Mouse (Mus musculus) E14TG2a.4 (cell line): ENCODE measurements at regions not wholly inside any gene's neighbourhood (a gene's known extent, or its start where the extent isn't known, plus 50 kb on each side); places are given as distances from the start of the nearest gene placed in this dataset.
A peak's percentile ranks its signal among the peaks of the same experiment; 100 is the strongest.

Source experiments
- H3K27me3 ChIP-seq: 2 replicates; pipeline ENCODE4 v1.6.1; 2014; ENCODE audit warnings: low read length, control low read depth; ENCODE audit not compliant: insufficient read depth
- H3K36me3 ChIP-seq: 2 replicates; pipeline ENCODE4 v1.6.1; 2014; ENCODE audit warnings: low read length, control low read depth; ENCODE audit not compliant: insufficient read depth
- H3K4me1 ChIP-seq: replicated peaks from 2 replicates; pipeline ENCODE4 v1.6.1; 2014; ENCODE audit warnings: low read depth, low read length, control low read depth
- H3K4me3 ChIP-seq: replicated peaks from 2 replicates; pipeline ENCODE4 v1.5.1; 2014; ENCODE audit warnings: mild to moderate bottlenecking, low read length
- H3K9me3 ChIP-seq: 2 replicates; pipeline ENCODE4 v1.6.1; 2014; ENCODE audit warnings: low read length, control low read depth
- CTCF ChIP-seq: conservative IDR thresholded peaks from 2 replicates; pipeline ENCODE4 v1.5.1; 2014; ENCODE audit warnings: low read length
- NANOG ChIP-seq: IDR thresholded peaks from 2 replicates; pipeline ENCODE4 v1.6.1; 2014; ENCODE audit warnings: borderline replicate concordance, low read length, mixed read lengths
- POU5F1 ChIP-seq: IDR thresholded peaks from 2 replicates; pipeline ENCODE4 v1.6.1; 2014; ENCODE audit warnings: low read length, borderline replicate concordance

DNA sequence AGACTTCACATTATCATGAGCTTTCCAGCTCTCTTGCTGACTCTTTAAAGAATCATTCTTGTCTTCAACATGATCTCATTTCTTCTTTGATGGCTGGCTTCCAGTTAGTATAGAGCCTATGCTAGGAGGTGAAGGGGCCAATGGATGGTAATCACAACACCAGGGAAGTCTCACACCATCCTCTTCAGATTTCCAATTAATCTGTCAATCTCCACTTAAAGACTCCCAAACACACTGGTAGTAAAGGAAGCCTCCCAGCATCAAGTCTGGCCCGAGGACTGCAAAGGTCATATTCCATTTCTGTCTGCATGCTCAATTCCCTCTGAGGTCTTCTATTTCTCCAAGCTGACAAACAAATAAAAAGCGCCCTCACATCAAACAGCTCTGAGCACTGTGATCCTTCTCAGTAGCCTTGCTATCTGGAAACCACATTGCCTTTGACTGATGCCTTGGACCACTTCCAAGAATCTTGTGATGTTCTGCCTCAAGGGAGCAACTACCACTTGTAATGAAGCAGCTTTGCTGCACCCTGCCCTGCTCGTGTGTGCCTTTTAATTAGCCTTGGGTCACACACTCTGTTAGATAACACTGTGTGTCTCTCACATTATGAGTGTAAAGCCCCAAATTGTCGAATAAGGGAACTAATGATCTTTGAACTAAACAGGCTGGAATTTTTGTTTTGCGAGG, 629.0 kb upstream of the Cdh10 start:
- no peaks in the 10 kb centered on the region for H3K27me3 ChIP-seq
- no peak for TF ChIP-seq NANOG
- no peak for TF ChIP-seq CTCF
- no peak for TF ChIP-seq POU5F1
- H3K9me3 ChIP-seq: no peaks in the 10 kb centered on the region
- no peaks in the 10 kb centered on the region for H3K4me1 ChIP-seq
- no peak overlapping the region for H3K4me3 ChIP-seq
- no peaks in the 10 kb centered on the region for H3K36me3 ChIP-seq

DNA sequence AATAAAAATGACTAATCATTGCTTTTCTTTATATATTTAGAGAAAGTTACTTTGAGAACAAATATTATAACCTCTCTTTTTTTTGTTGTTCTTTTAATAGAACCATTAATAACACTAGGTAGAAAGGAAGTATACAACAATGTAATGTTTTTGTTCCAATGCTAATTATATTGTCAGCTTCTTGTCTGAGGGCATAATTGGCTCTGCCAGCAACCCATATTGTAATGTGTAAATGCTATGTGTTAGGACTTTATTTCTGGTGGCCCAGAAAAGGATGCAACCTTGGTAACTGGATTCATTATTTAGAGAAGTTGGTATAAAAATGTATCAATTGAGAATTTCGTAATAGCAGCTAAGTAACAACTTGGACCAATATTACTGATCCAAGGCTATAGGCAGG, 628.3 kb upstream of the Cdh10 start:
- Histone ChIP-seq H3K4me3 (no peak overlapping the region), H3K27me3 (no peaks in the 10 kb centered on the region), H3K36me3 (no peaks in the 10 kb centered on the region), H3K9me3 (no peaks in the 10 kb centered on the region), H3K4me1 (no peaks in the 10 kb centered on the region)
- TF ChIP-seq CTCF (no peak), POU5F1 (no peak), NANOG (no peak)

DNA sequence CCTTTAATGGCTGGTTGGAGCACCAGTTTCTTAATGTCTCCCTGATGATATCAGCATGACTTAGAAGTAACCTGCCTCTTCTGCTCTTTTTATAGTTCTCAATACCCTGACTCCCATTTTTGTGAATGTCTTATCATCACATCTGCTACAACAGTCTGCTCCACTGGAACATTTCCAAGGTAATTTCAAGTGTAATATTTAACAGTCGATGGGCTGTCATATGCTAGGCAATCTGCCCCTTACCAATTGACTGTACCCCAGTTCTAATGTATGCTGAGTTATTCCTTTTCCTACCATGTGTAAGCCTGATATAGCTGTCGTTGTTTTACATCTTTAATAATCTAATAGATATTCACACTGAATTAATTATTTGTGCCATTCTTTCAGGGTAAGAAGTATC, 607.6 kb upstream of the Cdh10 start:
- Histone ChIP-seq H3K4me1 (no peaks in the 10 kb centered on the region), H3K36me3 (no peaks in the 10 kb centered on the region), H3K9me3 (no peaks in the 10 kb centered on the region), H3K27me3 (no peaks in the 10 kb centered on the region), H3K4me3 (no peak overlapping the region)
- TF ChIP-seq POU5F1 (no peak), CTCF (no peak), NANOG (no peak)

DNA sequence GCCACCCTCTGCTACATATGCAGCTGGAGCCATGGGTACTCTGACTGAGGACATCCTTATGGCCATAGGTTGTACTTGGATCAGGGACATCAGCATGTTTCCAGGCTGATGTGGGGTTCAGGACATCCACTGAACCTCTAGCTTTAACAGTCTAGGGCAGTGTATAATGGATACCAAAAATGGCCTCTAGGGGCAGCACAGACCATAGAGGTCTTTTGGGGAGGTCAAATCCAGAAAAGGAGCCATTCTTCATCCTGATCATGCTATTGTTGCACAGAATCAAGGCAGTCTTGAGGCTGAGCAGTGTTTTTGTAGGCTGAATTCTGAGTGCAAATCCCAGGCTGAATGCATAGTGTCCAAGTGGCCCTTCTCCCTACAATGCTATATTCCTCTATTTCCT, 598.8 kb upstream of the Cdh10 start:
- Histone ChIP-seq H3K27me3 (no peaks in the 10 kb centered on the region), H3K36me3 (no peaks in the 10 kb centered on the region), H3K9me3 (no peaks in the 10 kb centered on the region), H3K4me3 (no peak overlapping the region), H3K4me1 (no peaks in the 10 kb centered on the region)
- TF ChIP-seq CTCF: peak; percentile 38
- no peak for TF ChIP-seq NANOG
- no peak for TF ChIP-seq POU5F1
